Mouse (Mus musculus): ENCODE data around the gene Mrgprd. TPM values are rescaled to one million over a fixed set of nuclear protein-coding genes. Genes with fewer than 3 reads are reported as not detected.

Gene Mrgprd
- total and polyA plus RNA-seq, 3 experiments: not detected

GRCm38 (mm10) chr7:145289302-145289701, 25.3 kb upstream of the Mrgprd start:
- Histone ChIP-seq H3K79me2 (replicated peaks; ENCODE audit: control insufficient read depth, extremely low read depth, insufficient read depth, poor library complexity, severe bottlenecking) (no peaks in the 10 kb centered on the region), H3K27ac (ENCODE audit: insufficient read depth, low read depth) (no peak overlapping the region), H3K4me2 (ENCODE audit: insufficient read depth, low read depth, poor library complexity, severe bottlenecking) (no peak overlapping the region), H3K4me3 (replicated peaks in 1 of 3; ENCODE audit: low read depth in 2 of 3, low read length in 2 of 3, poor library complexity in 1 of 3) (no peak overlapping the region), H3K9me3 (replicated peaks; ENCODE audit: low read length) (no peaks in the 10 kb centered on the region), H3K9ac (ENCODE audit: insufficient read depth, low read depth) (no peak overlapping the region), H3K27me3 (replicated peaks) (peaks cover 57% of the 10 kb centered on the region), H3K4me1 (ENCODE audit: control insufficient read depth in 1 of 2, insufficient read depth in 2 of 2) (peaks cover 0 to 5% of the 10 kb centered on the region in 2 experiments; a peak in 2 of 4 replicates), H3K36me3 (replicated peaks in 1 of 2; ENCODE audit: control insufficient read depth in 1 of 2, insufficient read depth in 1 of 2, low read length in 1 of 2) (no peaks in the 10 kb centered on the region)
- DNase-seq (ENCODE audit: extremely low read depth): peak; percentile 20
- in situ Hi-C loops (cut with MboI; ENCODE audit: low pct_ligation_motif_present, low pct_unique_long_range_greater_than_20kb, low sequenced_read_pairs): no loop called here
- dilution Hi-C loops (cut with MboI; ENCODE audit: extremely low pct_ligation_motif_present, extremely low pct_unique_long_range_greater_than_20kb, low sequenced_read_pairs): no loop called here
- TF ChIP-seq IRF4 (IDR thresholded peaks at IDR 0.05; ENCODE audit: low read depth, low read length) (no peak), USF1 (IDR thresholded peaks at IDR 0.05; ENCODE audit: low read depth, low read length) (no peak), RAD21 (IDR thresholded peaks at IDR 0.05; ENCODE audit: low read depth, low read length) (peak; percentile 59), HCFC1 (IDR thresholded peaks at IDR 0.05; ENCODE audit: low read depth, low read length) (no peak), ZKSCAN1 (IDR thresholded peaks at IDR 0.05; ENCODE audit: borderline replicate concordance, low read depth, low read length) (no peak), MEF2A (IDR thresholded peaks at IDR 0.05; ENCODE audit: borderline replicate concordance, low read depth, low read length) (no peak), ETS1 (conservative IDR thresholded peaks at IDR 0.05; ENCODE audit: low read depth, low read length) (no peak), SMC3 (IDR thresholded peaks at IDR 0.05; ENCODE audit: low read depth, low read length) (peak; percentile 63), MAZ (IDR thresholded peaks at IDR 0.05; ENCODE audit: low read depth, low read length) (no peak), ZNF384 (IDR thresholded peaks at IDR 0.05; ENCODE audit: low read depth, low read length) (no peak), TCF12 (IDR thresholded peaks at IDR 0.05; ENCODE audit: low read depth, low read length) (no peak), CTCF (conservative IDR thresholded peaks at IDR 0.05 in 1 of 2, IDR thresholded peaks at IDR 0.05 in 1 of 2; ENCODE audit: low read depth in 2 of 2, low read length in 2 of 2) (peak in 1 of 2 experiments; percentile 64; a peak in 2 of 4 replicates), MAX (IDR thresholded peaks at IDR 0.05; ENCODE audit: low read length) (no peak), NELFE (IDR thresholded peaks at IDR 0.05; ENCODE audit: low read depth, low read length) (no peak), POLR2A (IDR thresholded peaks at IDR 0.05; ENCODE audit: low read depth, low read length) (no peak), SIN3A (IDR thresholded peaks at IDR 0.05; ENCODE audit: low read length) (no peak), KAT2A (IDR thresholded peaks at IDR 0.05; ENCODE audit: insufficient replicate concordance, low read length) (no peak), UBTF (IDR thresholded peaks at IDR 0.05; ENCODE audit: low read depth, low read length) (no peak)

DNA sequence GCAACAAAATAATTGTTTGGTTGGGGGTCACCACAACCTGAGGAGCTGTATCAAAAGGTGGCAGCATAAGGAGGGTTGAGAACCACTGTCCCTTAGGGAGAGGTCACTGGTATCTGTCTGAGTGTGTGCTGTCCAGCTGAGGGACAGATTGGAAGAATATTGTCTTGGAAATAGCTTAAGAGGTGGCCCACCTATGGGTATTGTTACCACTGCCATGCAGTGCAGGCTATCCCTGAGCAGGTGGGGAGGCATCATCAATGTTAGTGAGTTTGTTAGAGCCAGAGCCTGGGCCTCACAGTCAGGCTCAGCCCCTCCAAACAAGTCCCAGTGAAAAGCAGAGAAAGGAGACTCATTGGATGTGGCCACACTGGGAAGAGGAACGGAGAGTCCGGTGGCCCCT, 22.8 kb upstream of the Mrgprd start:
- in situ Hi-C loops (cut with MboI; ENCODE audit: low pct_ligation_motif_present, low pct_unique_long_range_greater_than_20kb, low sequenced_read_pairs): no loop called here
- dilution Hi-C loops (cut with MboI; ENCODE audit: extremely low pct_ligation_motif_present, extremely low pct_unique_long_range_greater_than_20kb, low sequenced_read_pairs): no loop called here
- no peaks in the 10 kb centered on the region for H3K79me2 ChIP-seq (replicated peaks; ENCODE audit: control insufficient read depth, extremely low read depth, insufficient read depth, poor library complexity, severe bottlenecking)
- peaks cover 0 to 3% of the 10 kb centered on the region in 2 experiments; a peak in 2 of 4 replicates for H3K4me1 ChIP-seq (ENCODE audit: control insufficient read depth in 1 of 2, insufficient read depth in 2 of 2)
- no peaks in the 10 kb centered on the region for H3K9me3 ChIP-seq (replicated peaks; ENCODE audit: low read length)
- no peak overlapping the region for H3K4me3 ChIP-seq (replicated peaks in 1 of 3; ENCODE audit: low read depth in 2 of 3, low read length in 2 of 3, poor library complexity in 1 of 3)
- no peak overlapping the region for H3K27ac ChIP-seq (ENCODE audit: insufficient read depth, low read depth)
- no peaks in the 10 kb centered on the region for H3K36me3 ChIP-seq (replicated peaks in 1 of 2; ENCODE audit: control insufficient read depth in 1 of 2, insufficient read depth in 1 of 2, low read length in 1 of 2)
- peaks cover 80% of the 10 kb centered on the region for H3K27me3 ChIP-seq (replicated peaks)
- DNase-seq (ENCODE audit: extremely low read depth): no peak
- no peak overlapping the region for H3K4me2 ChIP-seq (ENCODE audit: insufficient read depth, low read depth, poor library complexity, severe bottlenecking)
- no peak overlapping the region for H3K9ac ChIP-seq (ENCODE audit: insufficient read depth, low read depth)
- TF ChIP-seq BHLHE40 (IDR thresholded peaks at IDR 0.05; ENCODE audit: low read depth, low read length): no peak
- TF ChIP-seq PAX5 (IDR thresholded peaks at IDR 0.05; ENCODE audit: low read length): no peak
- no peak for TF ChIP-seq TCF12 (IDR thresholded peaks at IDR 0.05; ENCODE audit: low read depth, low read length)
- no peak for TF ChIP-seq USF2 (conservative IDR thresholded peaks at IDR 0.05; ENCODE audit: low read depth, low read length)
